Mouse (Mus musculus) heart, postnatal 25 days (tissue): ENCODE data around the gene Crebbp. TPM values are rescaled to one million over a fixed set of nuclear protein-coding genes. Genes with fewer than 3 reads are reported as not detected.
"Not testable (repeated sequence)": the region's sequence is repeated elsewhere in the genome, so short reads cannot be mapped to it uniquely, and the experiment has no call there.

Experiments used
- DNase-seq: peaks from one replicate; pipeline ENCODE4 v3.0.0; 2022; ENCODE audit warnings: low spot score
- intact Hi-C: fragments of 180-260 bp; cut with DNase I; formaldehyde crosslinking; loops from one replicate; pipeline ENCODE4 v1.15.1; 2025
- total RNA-seq, 2 experiments: library from RNA; stranded (reverse); gene quantifications; 2 replicates each; pipeline ENCODE4 v1.2.3; 2021

Crebbp gene
- 10 to 100 TPM; 34.5 to 43.4 TPM for total RNA-seq

DNA sequence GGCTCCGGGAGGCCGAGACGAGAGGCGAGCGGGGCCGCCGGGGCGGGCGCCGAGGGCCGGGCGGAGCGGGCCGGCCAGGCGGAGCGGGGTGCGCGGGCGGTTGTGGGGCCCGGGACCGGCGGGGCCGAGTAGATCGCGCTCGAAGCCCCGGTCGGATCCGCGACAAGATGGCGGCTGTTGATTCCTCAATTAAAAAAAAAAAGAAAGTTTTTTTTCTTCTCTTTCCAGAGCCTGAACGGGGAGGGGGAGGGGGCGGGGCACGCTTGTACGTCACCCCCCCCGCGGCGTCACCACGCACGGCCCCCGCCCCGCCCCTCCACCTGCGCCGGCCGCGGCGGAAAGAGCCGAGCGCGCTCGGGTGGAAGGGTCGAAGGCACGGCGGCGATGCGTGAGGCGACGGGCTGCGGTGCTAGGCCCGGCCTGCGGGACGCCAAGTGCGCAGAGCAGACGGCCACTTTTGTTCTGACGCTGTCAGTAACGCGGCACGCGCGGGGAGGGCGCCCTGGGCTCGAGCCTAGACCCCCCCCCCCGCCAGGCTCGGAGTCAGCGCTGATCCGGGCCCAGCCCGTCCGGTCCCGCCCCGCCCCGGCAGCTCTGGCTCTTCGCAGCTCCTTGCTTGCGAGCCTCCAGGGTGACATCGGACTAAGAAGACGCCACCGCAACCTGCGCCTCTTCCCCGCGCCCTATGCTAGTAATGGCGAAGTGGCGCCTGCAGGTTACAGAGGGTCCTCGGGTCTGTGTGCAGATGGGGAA lies at the start of gene Crebbp:
Crebbp (minus strand) TSS at position 199 of the 753 bp plus-strand sequence.
- intact Hi-C loops, result loop anchor here (2.0 to 5.0 kb wide), 3 partner anchors 52 to 135 kb away; no protein-coding TSS in a partner anchor
- peak; percentile 72 for DNase-seq

DNA sequence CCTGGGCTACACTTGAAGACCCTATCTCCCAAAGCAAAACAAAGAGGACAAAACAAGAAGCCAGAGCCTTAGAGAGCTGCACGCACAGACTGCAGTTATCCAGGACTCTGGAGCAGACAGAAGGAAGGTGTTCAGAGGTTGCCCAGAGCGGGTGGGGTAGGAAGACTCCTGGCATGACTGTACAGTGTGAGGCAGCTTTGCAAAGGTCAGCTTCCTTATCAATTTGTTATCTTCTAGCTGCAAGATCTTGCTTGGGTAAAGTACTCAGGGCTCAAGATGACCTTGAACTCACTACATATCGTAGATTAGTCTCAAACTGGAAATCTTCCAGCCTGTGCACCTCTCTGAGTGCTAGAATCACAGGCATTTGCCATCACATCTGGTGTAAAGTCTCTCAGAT lies 49.7 kb upstream of the Crebbp start:
- intact Hi-C loops, result no loop called here

GRCm38 (mm10) chr16:4257546-4257945 lies 43.7 kb upstream of the Crebbp start:
- intact Hi-C loops, result no loop called here
- no peak for DNase-seq

More for the DNA sequence above, 49.7 kb upstream of the Crebbp start:
- no peak for DNase-seq

DNA sequence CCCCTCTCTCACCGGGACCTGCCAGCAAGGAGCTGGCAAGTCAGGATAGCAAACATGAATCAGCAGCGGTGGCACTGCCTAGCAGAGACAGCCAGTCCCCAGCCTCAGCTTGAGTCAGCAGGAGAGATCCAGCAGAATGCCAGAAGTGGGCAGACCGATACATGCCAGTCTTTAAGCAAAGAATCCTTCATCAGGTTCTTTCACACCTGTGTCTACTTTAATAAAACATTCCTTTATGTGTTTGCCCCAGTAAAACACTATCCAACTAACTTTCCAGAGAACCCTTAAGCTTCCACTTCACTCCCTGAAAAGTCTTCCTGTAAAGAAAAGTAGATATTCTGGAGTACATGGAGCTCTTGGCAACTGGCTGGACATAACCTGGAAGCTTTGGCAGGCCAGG lies 35.0 kb upstream of the Crebbp start:
- no peak for DNase-seq
- intact Hi-C loops, result no loop called here

DNA sequence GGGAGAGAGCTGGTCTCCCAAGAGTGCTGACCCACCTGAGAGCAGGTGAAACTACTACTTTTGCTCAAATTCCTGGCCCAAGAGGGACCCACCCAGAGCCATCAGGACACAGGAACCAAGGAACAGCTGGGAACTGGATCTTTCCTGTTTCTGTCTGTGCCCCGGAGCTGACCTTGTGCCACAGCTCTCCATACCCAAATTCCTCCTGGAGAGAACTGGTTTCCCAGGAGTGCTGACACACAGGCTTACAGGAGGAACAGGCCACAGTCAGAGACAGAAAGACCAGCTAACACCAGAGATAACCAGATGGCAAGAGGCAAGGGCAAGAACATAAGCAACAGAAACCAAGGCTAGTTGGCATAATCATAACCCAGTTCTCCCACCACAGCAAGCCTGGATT lies 31.4 kb upstream of the Crebbp start:
- intact Hi-C loops, DNase-seq: not testable (repeated sequence)

- intact Hi-C loops, result no loop called here
- DNase-seq, result no peak
These were observed 22.3 kb upstream of the Crebbp start for GRCm38 (mm10) chr16:4236131-4236530.

DNA sequence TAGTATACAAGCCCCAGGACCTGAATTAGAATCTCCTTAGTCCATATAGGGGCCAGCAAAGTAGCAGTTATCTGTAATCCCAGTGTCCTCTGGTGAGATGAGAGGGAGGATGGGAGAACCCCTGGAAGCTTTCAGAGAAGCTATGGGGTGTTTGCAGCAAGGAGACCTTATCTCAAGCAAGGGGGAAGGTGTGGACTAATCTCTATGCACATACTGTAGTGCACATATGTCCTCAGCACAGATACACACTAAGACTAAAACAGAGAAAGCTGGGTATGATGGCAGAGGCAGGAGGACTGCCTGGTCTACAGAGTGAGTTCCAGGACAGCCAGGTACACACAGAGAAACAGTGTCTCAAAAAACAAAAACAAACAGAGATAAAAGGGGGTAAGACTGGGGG lies 21.8 kb upstream of the Crebbp start:
- intact Hi-C loops, result no loop called here

DNA sequence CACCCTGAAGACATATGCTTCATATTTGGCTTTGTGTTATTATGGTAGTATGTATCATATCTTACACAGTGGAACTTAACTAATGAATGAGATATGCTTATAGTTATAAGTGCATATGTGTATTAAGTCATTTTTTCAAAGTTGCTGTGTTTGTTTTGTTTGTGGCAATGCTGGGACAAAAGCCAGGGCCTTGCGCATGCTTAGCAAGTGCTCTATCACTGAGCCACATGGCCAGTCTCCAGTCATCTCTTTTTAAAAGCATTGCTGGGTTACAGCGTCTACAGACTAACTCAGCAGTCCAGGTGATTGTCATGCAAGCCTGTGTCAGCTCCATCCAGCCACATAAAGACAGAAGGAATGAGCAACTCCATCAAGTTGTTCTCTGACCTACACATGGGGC lies 12.0 kb upstream of the Crebbp start:
- intact Hi-C loops, result no loop called here
- no peak for DNase-seq

More for the DNA sequence above, 21.8 kb upstream of the Crebbp start:
- DNase-seq, result no peak

GRCm38 (mm10) chr16:4214631-4215240 lies 939 bp upstream of the Crebbp start:
- intact Hi-C loops, result loop anchor here (5.0 kb wide), 3 partner anchors 52 to 73 kb away; no protein-coding TSS in a partner anchor
- DNase-seq, result no peak

GRCm38 (mm10) chr16:4212963-4213798 lies 616 bp downstream of the Crebbp start:
- peak; percentile 35 for DNase-seq
- intact Hi-C loops, result loop anchor here (2.0 to 5.0 kb wide), 3 partner anchors 51 to 134 kb away; no protein-coding TSS in a partner anchor

DNA sequence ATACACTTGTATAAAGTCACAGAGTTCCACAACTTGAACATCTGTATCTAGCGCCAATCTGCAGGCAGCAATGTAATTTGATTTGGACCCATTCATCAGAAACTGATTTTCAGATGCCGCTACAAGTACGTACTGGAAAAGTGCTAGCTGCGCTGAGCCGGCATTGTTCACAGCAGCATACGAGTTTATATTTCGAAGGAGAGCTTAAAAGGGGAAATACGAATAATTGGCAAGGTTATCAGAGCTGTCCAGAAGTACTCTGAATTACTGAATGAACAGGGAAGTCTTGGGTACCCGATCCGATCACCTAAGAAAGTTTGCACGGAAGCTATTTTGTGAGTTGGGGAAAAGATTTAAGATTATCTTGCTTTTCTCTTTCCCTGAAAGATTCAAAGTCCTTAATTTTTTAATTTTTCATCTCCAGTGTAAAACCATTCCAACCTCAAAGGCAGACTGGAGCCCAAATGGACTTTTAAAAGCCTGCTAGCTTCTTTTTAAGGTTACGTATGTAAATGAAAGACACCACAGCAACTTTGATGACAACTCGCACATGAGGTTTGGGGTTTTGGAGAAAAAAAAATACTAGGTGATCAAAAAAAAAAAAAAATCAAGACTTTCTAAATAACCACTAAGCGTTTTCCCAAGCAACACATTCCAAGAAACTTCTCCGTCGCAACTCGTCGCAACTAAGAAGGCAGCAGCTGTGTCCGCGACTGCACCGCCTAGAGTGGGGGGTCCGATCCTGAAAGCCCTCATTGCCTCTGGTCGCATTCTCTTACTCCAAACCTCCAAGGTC lies 1.4 kb downstream of the Crebbp start:
- intact Hi-C loops, result loop anchor here (2.0 to 5.0 kb wide), 3 partner anchors 50 to 134 kb away; no protein-coding TSS in a partner anchor
- DNase-seq, result no peak

DNA sequence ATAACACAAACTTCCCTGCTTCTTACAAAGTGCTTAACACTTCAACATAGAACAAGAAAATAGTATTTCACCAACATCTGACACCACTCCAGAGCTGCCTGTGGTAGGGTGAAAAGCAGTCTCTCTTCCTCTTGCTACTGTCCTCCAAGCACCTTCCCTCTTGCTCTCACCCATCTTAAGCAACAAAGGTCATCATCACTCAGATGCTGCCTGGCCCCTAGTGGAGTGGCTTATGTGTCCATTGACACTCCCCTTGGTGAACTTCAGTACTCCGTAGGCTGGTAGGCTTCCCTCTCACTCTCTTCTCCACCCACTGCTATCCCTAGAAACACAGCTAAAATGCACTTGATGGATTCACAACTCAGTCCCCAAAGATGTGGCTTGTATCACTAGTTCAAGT lies 3.5 kb downstream of the Crebbp start:
- intact Hi-C loops, result loop anchor here (5.0 kb wide), 2 partner anchors 48 to 77 kb away; no protein-coding TSS in a partner anchor
- DNase-seq, result no peak

- no peak for DNase-seq
- intact Hi-C loops, result no loop called here
These were observed 10.2 kb downstream of the Crebbp start for GRCm38 (mm10) chr16:4203592-4203991.

DNA sequence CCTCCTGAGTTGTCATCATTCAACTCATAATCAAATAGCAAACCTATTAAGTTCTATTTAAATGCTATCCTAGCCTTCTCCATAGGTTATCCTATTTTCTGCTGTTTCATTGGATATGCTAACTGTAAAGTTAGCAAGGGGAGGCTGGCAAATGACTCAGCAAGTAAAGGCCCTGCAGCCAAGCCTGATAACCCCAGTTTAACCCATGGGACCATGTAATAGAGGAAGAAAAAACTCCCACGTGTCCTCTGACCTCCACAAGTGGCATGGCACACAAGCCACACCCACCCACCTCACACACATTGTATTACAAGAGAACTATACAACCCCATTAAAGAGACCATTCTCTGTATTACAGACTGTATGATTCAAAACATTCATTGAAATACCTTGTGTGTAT lies 13.8 kb downstream of the Crebbp start:
- DNase-seq, result no peak
- intact Hi-C loops, result no loop called here

DNA sequence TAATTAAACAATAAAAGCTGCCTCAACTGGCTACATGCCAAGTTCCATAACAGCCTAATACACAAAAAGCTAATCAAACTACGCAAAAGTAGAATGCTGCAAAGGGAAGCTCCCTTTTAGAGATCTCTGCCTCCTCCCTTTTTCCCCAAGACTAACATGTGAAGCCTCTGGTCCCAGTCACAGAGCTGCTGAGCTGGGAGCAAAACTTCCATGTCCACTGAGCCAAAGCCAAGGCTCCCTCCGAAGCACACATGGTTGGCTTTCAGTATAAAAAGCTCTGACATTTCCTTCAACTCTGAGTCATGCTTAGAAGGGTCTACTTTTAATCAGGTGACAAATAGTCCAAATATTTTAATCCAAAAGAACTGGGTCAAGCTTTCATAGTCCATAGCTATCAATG lies 14.2 kb downstream of the Crebbp start:
- intact Hi-C loops, result no loop called here
- DNase-seq, result no peak

DNA sequence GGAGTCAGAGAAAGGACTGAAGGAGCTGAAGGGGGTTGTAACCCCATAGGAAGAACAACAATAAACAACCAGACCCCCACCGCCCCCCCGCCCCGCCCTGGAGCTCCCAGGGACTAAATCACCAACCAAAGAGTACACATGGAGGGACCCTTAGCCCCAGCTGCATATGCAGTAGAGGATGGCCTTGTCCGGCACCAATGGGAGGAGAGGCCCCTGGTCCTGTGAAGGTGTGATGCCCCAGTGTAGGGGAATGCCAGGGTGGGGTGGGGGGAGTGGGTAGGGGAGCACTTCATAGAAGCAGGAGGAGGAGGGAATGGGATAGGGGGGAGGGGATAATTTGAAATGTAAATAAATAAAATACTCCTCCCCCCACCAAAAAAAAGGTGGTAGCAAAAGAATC lies 15.8 kb downstream of the Crebbp start:
- DNase-seq, result no peak
- intact Hi-C loops, result no loop called here

DNA sequence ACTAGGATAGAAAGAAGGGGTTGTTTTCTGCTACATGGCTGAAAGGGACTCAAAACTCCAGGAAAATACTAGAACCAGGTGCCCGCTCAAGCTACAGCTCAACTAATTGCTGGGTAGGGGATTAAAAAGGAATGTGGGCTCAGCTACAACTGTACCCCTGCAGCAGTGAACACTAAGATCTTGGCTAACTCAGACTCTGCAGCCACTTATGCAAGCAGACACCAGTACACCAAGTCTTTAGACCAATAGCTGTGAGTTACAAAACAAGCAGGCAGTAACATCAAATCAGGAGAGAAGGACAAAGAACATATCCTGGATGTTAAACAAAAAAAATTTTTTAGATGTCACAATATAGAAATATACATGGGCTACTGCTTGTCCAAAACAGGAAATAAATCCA lies 23.6 kb downstream of the Crebbp start:
- intact Hi-C loops, result no loop called here
- no peak for DNase-seq

DNA sequence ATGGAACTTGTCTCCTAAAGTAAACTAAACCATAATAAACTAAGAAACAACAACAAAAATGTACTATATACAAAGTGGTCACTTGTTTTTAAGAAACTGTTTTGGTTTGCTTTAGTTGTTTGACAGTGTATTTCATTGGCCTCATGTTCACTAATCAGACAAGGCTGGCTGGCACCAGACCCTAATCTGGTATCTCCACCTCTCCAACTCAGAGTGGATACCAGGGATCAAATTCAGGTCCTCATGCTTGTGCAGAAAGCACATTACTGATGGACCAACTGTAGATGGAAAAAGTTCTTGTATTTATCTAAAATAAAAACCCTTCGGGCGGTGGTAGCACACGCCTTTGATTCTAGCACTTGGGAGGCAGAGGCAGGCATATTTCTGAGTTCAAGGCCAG lies 38.7 kb downstream of the Crebbp start:
- intact Hi-C loops, result no loop called here
- DNase-seq, result no peak

DNA sequence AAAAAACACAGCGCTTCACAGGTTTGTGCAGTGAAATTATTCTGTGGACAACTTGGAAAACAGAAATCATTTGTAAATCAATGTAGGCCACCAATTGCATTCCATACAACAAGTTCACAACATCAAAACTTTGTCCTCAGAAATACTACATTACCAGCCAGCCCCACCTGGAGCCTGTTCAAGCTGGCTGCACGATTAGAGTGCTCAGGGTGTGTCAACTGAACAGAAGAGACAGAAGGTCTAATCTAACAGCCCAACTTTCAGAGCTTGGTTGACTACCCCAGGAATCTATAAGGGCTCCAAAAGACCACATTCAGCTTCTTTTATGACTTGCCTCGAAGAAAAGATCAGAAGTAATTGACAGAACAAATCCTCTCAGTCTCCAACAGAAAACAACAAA lies 44.3 kb downstream of the Crebbp start:
- intact Hi-C loops, result no loop called here
- DNase-seq, result no peak

GRCm38 (mm10) chr16:4168476-4168875 lies 45.3 kb downstream of the Crebbp start:
- intact Hi-C loops, result no loop called here

More at GRCm38 (mm10) chr16:4168476-4168875, 45.3 kb downstream of the Crebbp start:
- no peak for DNase-seq
